In genomic region chr7:28651157-28651556, GRCm38 (mm10) we compare ENCODE assay signal across 14 mouse cellular contexts. TPM values are rescaled to one million over a fixed set of nuclear protein-coding genes. Genes with fewer than 3 reads are reported as not detected.
DNase-seq lines count a peak whose midpoint lies in the region; ATAC-seq and TF ChIP-seq lines count a peak whose summit lies in the region.
"Had no signal": no experiment of that assay in that cellular context is flagged by ENCODE, and none has a peak within 500 bp of the region (broad histone marks: within the 10 kb centered on the region; RNA-seq: fewer than 3 reads in every experiment).

No protein-coding gene starts in this region.

- no peak for TF ChIP-seq POLR2A in cerebellum, adult 2 months (IDR thresholded peaks at IDR 0.05; ENCODE audit: borderline replicate concordance, insufficient read depth, low read length)

- 0 out of 2 replicates have a peak, but pooled peaks have one; percentile 15 for TF ChIP-seq CTCF in cerebellum, adult 2 months (IDR thresholded peaks at IDR 0.05; ENCODE audit: borderline replicate concordance, insufficient read depth, low read depth, low read length)
- TF ChIP-seq CTCF in liver, embryonic 14.5 days (IDR thresholded peaks at IDR 0.05; ENCODE audit: low read depth): peak; percentile 54
- TF ChIP-seq CTCF in stomach, postnatal 0 days (IDR thresholded peaks at IDR 0.05; ENCODE audit: low read depth): peak; percentile 52

- H3K4me1 ChIP-seq in cerebellum, adult 2 months (ENCODE audit: control insufficient read depth, insufficient read depth, low read length): no peaks in the 10 kb centered on the region
- H3K4me1 ChIP-seq in liver, embryonic 14.5 days (replicated peaks; ENCODE audit: control insufficient read depth in 2 of 2, insufficient read depth in 2 of 2, low read length in 1 of 2): no peaks in the 10 kb centered on the region; a peak in 1 of 4 replicates
- no peaks in the 10 kb centered on the region for H3K4me1 ChIP-seq in liver, embryonic 12.5 days
- no peaks in the 10 kb centered on the region for H3K4me1 ChIP-seq in stomach, postnatal 0 days (replicated peaks; ENCODE audit: control insufficient read depth, insufficient read depth)
- H3K4me1 ChIP-seq in neural tube, embryonic 15.5 days: no peaks in the 10 kb centered on the region
- H3K4me1 ChIP-seq: embryonic facial prominence, embryonic 12.5 days; hindbrain, embryonic 15.5 days; kidney, embryonic 15.5 days had no signal

- ATAC-seq in liver, embryonic 14.5 days (ENCODE audit: insufficient read depth): no peak
- no peak for ATAC-seq in liver, embryonic 12.5 days
- no peak for ATAC-seq in stomach, postnatal 0 days (ENCODE audit: low FRiP score, low TSS enrichment)
- ATAC-seq in neural tube, embryonic 15.5 days (ENCODE audit: low FRiP score): no peak

- no peak overlapping the region for H3K27ac ChIP-seq in cerebellum, adult 2 months (ENCODE audit: insufficient read depth, low read length)
- no peak overlapping the region for H3K27ac ChIP-seq in liver, embryonic 14.5 days
- H3K27ac ChIP-seq in liver, embryonic 12.5 days: no peak overlapping the region
- no peak overlapping the region for H3K27ac ChIP-seq in stomach, postnatal 0 days (replicated peaks)
- no peak overlapping the region for H3K27ac ChIP-seq in neural tube, embryonic 15.5 days (replicated peaks)
- H3K27ac ChIP-seq: embryonic facial prominence, embryonic 12.5 days; hindbrain, embryonic 15.5 days; kidney, embryonic 15.5 days had no signal

- H3K9ac ChIP-seq in liver, embryonic 14.5 days (replicated peaks): no peak overlapping the region
- H3K9ac ChIP-seq in liver, embryonic 12.5 days: no peak overlapping the region
- no peak overlapping the region for H3K9ac ChIP-seq in stomach, postnatal 0 days (ENCODE audit: low read length)
- H3K9ac ChIP-seq in neural tube, embryonic 15.5 days (replicated peaks): no peak overlapping the region
- H3K9ac ChIP-seq: embryonic facial prominence, embryonic 12.5 days; hindbrain, embryonic 15.5 days; kidney, embryonic 15.5 days had no signal

- no peak overlapping the region for H3K4me3 ChIP-seq in cerebellum, adult 2 months (replicated peaks; ENCODE audit: insufficient read depth, low read depth, low read length)
- no peak overlapping the region for H3K4me3 ChIP-seq in liver, embryonic 14.5 days (ENCODE audit: insufficient read depth in 1 of 2, low read depth in 2 of 2, low read length in 2 of 2)
- no peak overlapping the region for H3K4me3 ChIP-seq in liver, embryonic 12.5 days
- H3K4me3 ChIP-seq in stomach, postnatal 0 days (ENCODE audit: low read depth, low read length): no peak overlapping the region
- no peak overlapping the region for H3K4me3 ChIP-seq in neural tube, embryonic 15.5 days (replicated peaks)
- H3K4me3 ChIP-seq: embryonic facial prominence, embryonic 12.5 days; hindbrain, embryonic 15.5 days; kidney, embryonic 15.5 days had no signal

- TF ChIP-seq EP300 in liver, embryonic 14.5 days (IDR thresholded peaks at IDR 0.05; ENCODE audit: low read depth): no peak
- TF ChIP-seq EP300 in stomach, postnatal 0 days (optimal IDR thresholded peaks at IDR 0.05): no peak

- 89% methylated on average over 2 of the region's 2 CpGs for WGBS in cerebellum, adult 2 months
- WGBS in liver, embryonic 14.5 days (ENCODE audit: insufficient replicate concordance): 69% methylated on average over 2 of the region's 2 CpGs
- 58% methylated on average over 2 of the region's 2 CpGs for whole genome bisulfite sequencing in liver, embryonic 12.5 days (ENCODE audit: insufficient replicate concordance)
- 89% methylated on average over 2 of the region's 2 CpGs for WGBS in stomach, postnatal 0 days
- WGBS in neural tube, embryonic 15.5 days: 96% methylated on average over 2 of the region's 2 CpGs

- H3K36me3 ChIP-seq in liver, embryonic 14.5 days (replicated peaks; ENCODE audit: control insufficient read depth, insufficient read depth, low read depth): no peaks in the 10 kb centered on the region
- H3K36me3 ChIP-seq in liver, embryonic 12.5 days: no peaks in the 10 kb centered on the region
- no peaks in the 10 kb centered on the region for H3K36me3 ChIP-seq in stomach, postnatal 0 days (ENCODE audit: control insufficient read depth, insufficient read depth, low read length)
- no peaks in the 10 kb centered on the region for H3K36me3 ChIP-seq in neural tube, embryonic 15.5 days
- H3K36me3 ChIP-seq: embryonic facial prominence, embryonic 12.5 days; hindbrain, embryonic 15.5 days; kidney, embryonic 15.5 days had no signal

- no peaks in the 10 kb centered on the region for H3K27me3 ChIP-seq in cerebellum, adult 2 months (ENCODE audit: control insufficient read depth, insufficient read depth, low read length)
- no peaks in the 10 kb centered on the region for H3K27me3 ChIP-seq in liver, embryonic 14.5 days (ENCODE audit: control insufficient read depth, insufficient read depth, low read length)
- H3K27me3 ChIP-seq in liver, embryonic 12.5 days (replicated peaks): no peaks in the 10 kb centered on the region
- no peaks in the 10 kb centered on the region for H3K27me3 ChIP-seq in stomach, postnatal 0 days (ENCODE audit: control insufficient read depth, insufficient read depth, low read length)
- H3K27me3 ChIP-seq in neural tube, embryonic 15.5 days (replicated peaks): no peaks in the 10 kb centered on the region
- H3K27me3 ChIP-seq: embryonic facial prominence, embryonic 12.5 days; hindbrain, embryonic 15.5 days; kidney, embryonic 15.5 days had no signal

- DNase-seq in cerebellum, adult 2 months: no peak
- DNase-seq in cerebellum, adult 9-10 months: no peak
- peak in 1 of 3 experiments; percentile 4 for DNase-seq in liver, embryonic 14.5 days (ENCODE audit: low read depth in 3 of 3, low spot score in 3 of 3)
- DNase-seq in thymus, postnatal 4 days: peak; percentile 44
- DNase-seq in thymus, postnatal 36 days: no peak
- DNase-seq in stomach, postnatal 0 days (ENCODE audit: low spot score): no peak
- DNase-seq: heart, postnatal 10 days; lung, adult 2 months had no signal

- H3K9me3 ChIP-seq in liver, embryonic 14.5 days (ENCODE audit: control insufficient read depth, low read length): no peaks in the 10 kb centered on the region
- H3K9me3 ChIP-seq in liver, embryonic 12.5 days (replicated peaks): no peaks in the 10 kb centered on the region
- no peaks in the 10 kb centered on the region for H3K9me3 ChIP-seq in stomach, postnatal 0 days (ENCODE audit: control insufficient read depth, low read length)
- no peaks in the 10 kb centered on the region for H3K9me3 ChIP-seq in neural tube, embryonic 15.5 days (replicated peaks)
- H3K9me3 ChIP-seq: embryonic facial prominence, embryonic 12.5 days; hindbrain, embryonic 15.5 days; kidney, embryonic 15.5 days had no signal

- no peak overlapping the region for H3K4me2 ChIP-seq in liver, embryonic 14.5 days (ENCODE audit: low read depth)
- H3K4me2 ChIP-seq in liver, embryonic 12.5 days: no peak overlapping the region
- H3K4me2 ChIP-seq in stomach, postnatal 0 days (replicated peaks; ENCODE audit: low read depth): no peak overlapping the region
- H3K4me2 ChIP-seq in neural tube, embryonic 15.5 days: no peak overlapping the region
- H3K4me2 ChIP-seq: embryonic facial prominence, embryonic 12.5 days; hindbrain, embryonic 15.5 days; kidney, embryonic 15.5 days had no signal

RNA-seq across cellular contexts. Expression of gene Acp7, which starts 20.0 kb away (rescaled TPM):
- 0.90 and 1.4 TPM in 2 replicates for polyA plus RNA-seq in cerebellum, adult 2 months (2012; rRNA removed)
- not detected in 2 replicates for polyA plus RNA-seq in liver, embryonic 14.5 days (2012; rRNA removed)
- polyA plus RNA-seq in liver, embryonic 14.5 days (2014; fragmentation: Nextera tagmentation; extraction: Ambion mirVana): not detected in 2 replicates
- not detected in 2 replicates for polyA plus RNA-seq in liver, embryonic 12.5 days (2016; fragmentation: Nextera tagmentation; extraction: Ambion mirVana)
- 10.9 and 12.4 TPM in 2 replicates for polyA plus RNA-seq in stomach, postnatal 0 days (2015; fragmentation: Nextera tagmentation; extraction: Ambion mirVana)
- 0.09 and 0.10 TPM in 2 replicates for polyA plus RNA-seq in neural tube, embryonic 15.5 days (2015; fragmentation: Nextera tagmentation; extraction: Ambion mirVana)
- polyA plus RNA-seq: kidney, embryonic 15.5 days; limb, embryonic 11.5 days had no signal

RNA-seq across cellular contexts. Expression of gene Fbxo27, which starts 41.5 kb away (rescaled TPM):
- polyA plus RNA-seq in cerebellum, adult 2 months (2012; rRNA removed): 66.4 and 68.8 TPM in 2 replicates
- 0.37 and 0.55 TPM in 2 replicates for polyA plus RNA-seq in liver, embryonic 14.5 days (2012; rRNA removed)
- polyA plus RNA-seq in liver, embryonic 14.5 days (2014; fragmentation: Nextera tagmentation; extraction: Ambion mirVana): 0.09 and 0.15 TPM in 2 replicates
- 0.28 and 0.48 TPM in 2 replicates for polyA plus RNA-seq in liver, embryonic 12.5 days (2016; fragmentation: Nextera tagmentation; extraction: Ambion mirVana)
- polyA plus RNA-seq in stomach, postnatal 0 days (2015; fragmentation: Nextera tagmentation; extraction: Ambion mirVana): 1.7 and 2.4 TPM in 2 replicates
- polyA plus RNA-seq in neural tube, embryonic 15.5 days (2015; fragmentation: Nextera tagmentation; extraction: Ambion mirVana): 10.2 and 10.5 TPM in 2 replicates

RNA-seq across cellular contexts. Expression of gene Pak4, which starts 53.2 kb away (rescaled TPM):
- 8.3 and 8.5 TPM in 2 replicates for polyA plus RNA-seq in cerebellum, adult 2 months (2012; rRNA removed)
- polyA plus RNA-seq in liver, embryonic 14.5 days (2012; rRNA removed): 11.5 and 12.3 TPM in 2 replicates
- 8.5 and 8.6 TPM in 2 replicates for polyA plus RNA-seq in liver, embryonic 14.5 days (2014; fragmentation: Nextera tagmentation; extraction: Ambion mirVana)
- polyA plus RNA-seq in liver, embryonic 12.5 days (2016; fragmentation: Nextera tagmentation; extraction: Ambion mirVana): 24.3 and 24.6 TPM in 2 replicates
- 33.9 and 34.1 TPM in 2 replicates for polyA plus RNA-seq in stomach, postnatal 0 days (2015; fragmentation: Nextera tagmentation; extraction: Ambion mirVana)
- 16.0 and 23.1 TPM in 2 replicates for polyA plus RNA-seq in neural tube, embryonic 15.5 days (2015; fragmentation: Nextera tagmentation; extraction: Ambion mirVana)

RNA-seq across cellular contexts. Expression of gene Samd4b, which starts 53.2 kb away (rescaled TPM):
- polyA plus RNA-seq in cerebellum, adult 2 months (2012; rRNA removed): 54.1 and 54.9 TPM in 2 replicates
- polyA plus RNA-seq in liver, embryonic 14.5 days (2012; rRNA removed): 12.0 and 14.2 TPM in 2 replicates
- 4.5 and 5.9 TPM in 2 replicates for polyA plus RNA-seq in liver, embryonic 14.5 days (2014; fragmentation: Nextera tagmentation; extraction: Ambion mirVana)
- polyA plus RNA-seq in liver, embryonic 12.5 days (2016; fragmentation: Nextera tagmentation; extraction: Ambion mirVana): 10.0 and 12.5 TPM in 2 replicates
- 9.8 and 12.0 TPM in 2 replicates for polyA plus RNA-seq in stomach, postnatal 0 days (2015; fragmentation: Nextera tagmentation; extraction: Ambion mirVana)
- 20.3 and 22.8 TPM in 2 replicates for polyA plus RNA-seq in neural tube, embryonic 15.5 days (2015; fragmentation: Nextera tagmentation; extraction: Ambion mirVana)
